Mouse (Mus musculus) kidney, postnatal 25 days (tissue): ENCODE results near the gene Rnf223.

ENCODE experiments used
- DNase-seq, 2 experiments: peaks; one replicate each; pipeline ENCODE4 v3.0.0; 2021; ENCODE audit warnings: mixed read lengths in 2 of 2

Gene Rnf223

GRCm38 (mm10) chr4:156130436-156130835 lies at the start of gene Rnf223:
Gene Rnf223 (plus strand): TSS chr4:156130513.
- no peak for DNase-seq

- peak; percentile 48 to 78 for DNase-seq
Measured at GRCm38 (mm10) chr4:156082621-156083234, 47.6 kb upstream of the Rnf223 start.

- peak; percentile 96 for DNase-seq
Measured at GRCm38 (mm10) chr4:156083348-156083747, 47.0 kb upstream of the Rnf223 start.

GRCm38 (mm10) chr4:156084096-156084879 lies 46.0 kb upstream of the Rnf223 start:
- peak; percentile 72 to 85 for DNase-seq

- DNase-seq = no peak
Measured at GRCm38 (mm10) chr4:156085256-156085655, 45.1 kb upstream of the Rnf223 start.

- no peak for DNase-seq
Measured at GRCm38 (mm10) chr4:156087398-156088087, 42.8 kb upstream of the Rnf223 start.

GRCm38 (mm10) chr4:156091236-156091635 lies 39.1 kb upstream of the Rnf223 start:
- DNase-seq = no peak

- peak; percentile 26 to 60 for DNase-seq
Measured at GRCm38 (mm10) chr4:156092765-156093164, 37.5 kb upstream of the Rnf223 start.

- DNase-seq = no peak
Measured at GRCm38 (mm10) chr4:156093758-156094157, 36.6 kb upstream of the Rnf223 start.

- DNase-seq = no peak
Measured at GRCm38 (mm10) chr4:156096191-156096590, 34.1 kb upstream of the Rnf223 start.

GRCm38 (mm10) chr4:156097770-156098366 lies 32.4 kb upstream of the Rnf223 start:
- DNase-seq = no peak

GRCm38 (mm10) chr4:156099427-156099826 lies 30.9 kb upstream of the Rnf223 start:
- no peak for DNase-seq

- no peak for DNase-seq
Measured at GRCm38 (mm10) chr4:156100501-156100900, 29.8 kb upstream of the Rnf223 start.

GRCm38 (mm10) chr4:156101481-156101903 lies 28.8 kb upstream of the Rnf223 start:
- DNase-seq = peak in 1 of 2 experiments; percentile 36

GRCm38 (mm10) chr4:156103342-156103741 lies 27.0 kb upstream of the Rnf223 start:
- no peak for DNase-seq

GRCm38 (mm10) chr4:156108606-156109546 lies 21.4 kb upstream of the Rnf223 start:
- DNase-seq = peak; percentile 69 to 82

- peak; percentile 96 to 99 for DNase-seq
Measured at GRCm38 (mm10) chr4:156109570-156110331, 20.6 kb upstream of the Rnf223 start, which contains the start of gene 9430015G10Rik. Gene 9430015G10Rik (plus strand): TSS chr4:156109982.

GRCm38 (mm10) chr4:156124077-156124476 lies 6.2 kb upstream of the Rnf223 start:
- DNase-seq = peak in 1 of 2 experiments; percentile 20

- no peak for DNase-seq
Measured at GRCm38 (mm10) chr4:156125393-156125792, 4.9 kb upstream of the Rnf223 start.

- no peak for DNase-seq
Measured at GRCm38 (mm10) chr4:156126841-156127240, 3.5 kb upstream of the Rnf223 start.

GRCm38 (mm10) chr4:156128746-156129145 lies 1.6 kb upstream of the Rnf223 start:
- no peak for DNase-seq
